Mouse (Mus musculus): ENCODE measurements at regions not wholly inside any gene's neighbourhood (a gene's known extent, or its start where the extent isn't known, plus 50 kb on each side); places are given as distances from the start of the nearest gene placed in this dataset.

DNA sequence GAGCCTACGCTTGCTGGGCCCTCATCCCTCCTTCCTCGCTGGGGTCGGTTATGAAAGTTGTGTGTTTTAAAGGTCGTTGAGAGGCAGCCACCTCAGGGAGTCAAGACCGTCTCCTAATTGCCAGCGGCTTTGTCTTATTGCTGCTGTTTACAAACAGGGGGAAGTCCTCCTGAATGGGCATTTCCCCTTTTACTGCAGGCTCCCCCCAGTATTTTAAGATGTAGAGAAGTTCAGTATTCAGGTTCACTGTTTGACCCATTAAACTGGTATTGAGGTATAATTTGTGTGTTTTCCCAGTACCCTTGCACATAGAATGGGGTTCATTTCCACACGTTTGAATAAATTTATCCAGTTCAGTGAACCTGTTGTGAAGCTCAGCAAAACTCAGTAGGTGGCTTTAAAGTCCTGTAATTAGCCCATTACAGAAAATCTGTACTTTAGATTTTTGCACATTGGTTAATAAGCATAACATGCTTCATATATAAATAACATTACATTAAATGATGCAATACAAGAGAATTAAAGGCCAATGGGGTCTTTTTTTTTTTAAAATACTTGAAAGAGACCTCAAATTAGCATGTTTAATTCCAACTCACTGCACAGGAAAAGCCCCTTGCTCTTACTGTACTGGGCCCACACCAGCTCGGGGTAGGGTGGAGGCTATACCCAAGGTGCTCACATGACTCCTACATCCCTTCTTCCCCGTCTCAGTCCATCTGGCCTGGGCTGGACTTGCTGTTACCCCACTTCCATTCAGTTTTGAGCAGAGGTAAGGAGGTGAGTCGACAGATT, 63.7 kb downstream of the Nkx2-1 start:
- ATAC-seq (replicated peaks in 1 of 2; ENCODE audit: insufficient read depth in 1 of 2, low FRiP score in 2 of 2, low TSS enrichment in 1 of 2, low read depth in 1 of 2, poor library complexity in 2 of 2, severe bottlenecking in 2 of 2), result no peak

DNA sequence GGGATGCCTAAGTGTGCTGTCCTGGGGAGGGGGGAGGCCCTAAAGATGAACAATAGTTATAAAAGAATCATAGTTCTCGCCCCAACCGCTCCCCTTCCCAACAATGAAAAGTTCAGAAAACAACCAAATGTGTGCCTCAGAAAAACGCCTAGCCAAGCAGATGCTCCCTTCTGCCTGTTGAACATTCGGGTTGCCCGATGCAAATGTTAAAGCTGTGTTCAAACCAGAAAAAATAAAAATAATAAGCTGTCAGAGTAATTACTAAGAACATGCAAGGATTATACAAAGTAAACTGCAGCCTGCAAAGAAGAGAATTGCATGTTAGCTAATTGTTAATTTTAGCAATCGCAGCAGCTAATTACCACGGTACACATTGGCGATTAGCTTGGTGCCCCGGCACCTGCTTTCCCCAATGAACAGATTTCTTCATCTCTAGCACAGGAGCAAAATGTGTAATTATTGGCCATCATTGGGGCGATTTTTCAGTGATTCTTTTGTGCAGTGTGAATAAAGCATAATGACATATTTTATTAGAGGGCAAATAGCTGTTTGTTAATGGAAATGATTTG, 65.7 kb downstream of the Nkx2-1 start:
- no peak for ATAC-seq (replicated peaks in 1 of 2; ENCODE audit: insufficient read depth in 1 of 2, low FRiP score in 2 of 2, low TSS enrichment in 1 of 2, low read depth in 1 of 2, poor library complexity in 2 of 2, severe bottlenecking in 2 of 2)

DNA sequence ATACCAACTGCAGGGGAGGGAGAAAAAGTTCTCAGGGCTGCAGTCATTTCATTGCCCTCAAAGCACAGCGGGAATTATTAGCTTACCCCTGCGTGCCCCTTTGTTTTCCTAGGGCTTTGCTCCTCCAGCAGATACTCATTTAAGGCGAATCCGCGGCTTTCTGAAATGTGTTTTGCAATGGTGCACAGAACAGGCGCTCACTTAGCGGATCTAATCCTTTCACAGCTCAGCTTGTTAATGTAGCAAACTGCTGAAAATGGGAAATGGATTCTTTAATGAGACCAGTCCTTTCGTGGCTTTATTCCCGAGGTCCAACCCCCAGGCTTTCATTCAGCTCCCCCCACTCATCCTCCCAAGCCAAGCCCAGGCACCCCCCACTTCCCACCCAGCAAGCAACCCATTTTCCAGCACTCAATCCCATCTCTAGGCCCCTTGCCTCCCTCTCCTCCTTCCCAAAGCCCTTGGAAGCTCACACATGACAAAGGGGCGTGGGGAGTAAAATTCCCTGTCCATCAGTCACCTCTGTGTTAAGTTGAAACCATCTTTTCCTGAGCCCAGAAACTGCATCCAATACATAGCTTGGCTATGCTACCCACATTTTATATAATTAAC, 77.1 kb downstream of the Nkx2-1 start:
- no peak for ATAC-seq (replicated peaks in 1 of 2; ENCODE audit: insufficient read depth in 1 of 2, low FRiP score in 2 of 2, low TSS enrichment in 1 of 2, low read depth in 1 of 2, poor library complexity in 2 of 2, severe bottlenecking in 2 of 2)

DNA sequence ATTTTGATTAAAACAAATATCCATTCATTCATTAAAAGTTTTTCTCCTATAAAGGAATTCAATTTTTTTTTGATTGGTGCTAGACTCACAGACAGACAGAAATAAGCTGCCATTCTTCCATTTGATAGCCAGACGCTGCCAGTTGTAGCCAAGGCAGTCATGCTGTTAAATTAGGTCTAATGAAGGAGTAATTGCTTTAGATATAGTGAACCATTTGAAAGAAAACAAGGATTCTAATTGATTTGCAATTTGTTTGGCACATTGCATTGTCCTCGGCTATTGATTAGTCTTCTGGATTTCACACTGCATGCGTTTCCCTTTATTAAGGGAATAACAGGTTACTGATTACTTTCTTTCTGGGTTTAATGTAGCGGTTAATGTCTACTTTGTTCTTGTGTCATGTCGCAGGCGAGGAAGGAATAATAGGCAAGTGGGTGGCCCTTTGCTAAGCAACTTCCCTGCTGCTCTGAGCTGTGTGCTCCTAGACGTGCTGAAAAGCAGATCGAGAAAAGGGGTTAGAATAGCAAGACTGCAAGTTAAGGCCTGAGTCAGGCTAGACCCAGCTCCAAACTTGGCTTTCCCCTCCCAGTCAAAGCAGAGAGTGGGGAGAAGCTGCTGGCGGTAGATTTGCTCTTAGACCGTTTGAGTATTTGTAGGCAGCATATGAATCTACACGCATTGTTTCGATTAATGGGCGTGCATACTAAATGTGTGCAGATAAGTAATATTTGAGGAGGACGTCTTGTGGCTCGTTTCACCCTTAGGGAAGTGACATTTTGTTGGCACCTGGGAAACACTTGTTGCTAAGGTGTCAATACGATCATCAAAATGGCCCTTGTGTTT, 77.8 kb downstream of the Nkx2-1 start:
- ATAC-seq (replicated peaks in 1 of 2; ENCODE audit: insufficient read depth in 1 of 2, low FRiP score in 2 of 2, low TSS enrichment in 1 of 2, low read depth in 1 of 2, poor library complexity in 2 of 2, severe bottlenecking in 2 of 2), result no peak; a peak in 1 of 4 replicates

DNA sequence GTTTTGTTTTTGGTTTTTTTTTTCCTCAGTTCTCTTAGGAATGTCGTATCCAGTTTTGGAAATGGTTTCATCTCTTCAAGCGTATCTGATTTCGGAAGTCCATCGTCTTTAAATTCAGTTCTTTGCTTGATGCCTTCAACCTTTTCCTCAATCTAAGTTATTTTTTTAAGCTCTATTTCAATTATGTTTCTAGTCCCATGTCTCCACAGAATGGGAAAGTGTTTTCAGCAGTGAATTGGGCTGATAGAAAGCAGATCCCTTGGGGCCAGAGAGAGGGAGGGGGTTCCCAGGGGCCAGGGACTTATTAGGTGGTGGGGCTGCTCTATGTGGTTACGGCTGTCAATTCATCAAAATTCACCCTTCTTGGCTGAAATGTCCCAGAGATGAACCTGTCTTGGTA, 78.8 kb downstream of the Nkx2-1 start:
- ATAC-seq (replicated peaks in 1 of 2; ENCODE audit: insufficient read depth in 1 of 2, low FRiP score in 2 of 2, low TSS enrichment in 1 of 2, low read depth in 1 of 2, poor library complexity in 2 of 2, severe bottlenecking in 2 of 2), result no peak

- no peak for ATAC-seq (replicated peaks in 1 of 2; ENCODE audit: insufficient read depth in 1 of 2, low FRiP score in 2 of 2, low TSS enrichment in 1 of 2, low read depth in 1 of 2, poor library complexity in 2 of 2, severe bottlenecking in 2 of 2)
Measured at GRCm38 (mm10) chr12:56457356-56457755, 79.4 kb downstream of the Nkx2-1 start.

DNA sequence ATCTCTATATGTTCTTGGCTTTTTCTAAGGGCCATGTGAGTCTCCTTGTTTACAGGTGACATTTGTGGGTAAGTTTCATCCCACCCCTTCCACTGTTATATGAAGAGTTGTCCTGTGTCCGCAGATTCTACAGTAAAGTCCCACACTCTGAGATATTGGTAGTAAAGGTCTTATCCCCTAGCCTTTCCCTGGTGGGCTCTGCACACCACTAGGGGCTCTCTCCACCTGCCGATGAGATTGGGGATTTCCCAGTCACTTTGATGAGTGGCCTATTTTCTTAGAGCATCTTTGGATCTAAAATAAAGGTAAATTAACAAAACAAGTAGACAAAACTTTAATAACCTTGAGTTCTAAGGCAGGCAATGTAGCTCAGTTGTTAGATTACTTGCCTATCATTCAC, 86.4 kb downstream of the Nkx2-1 start:
- no peak for ATAC-seq (replicated peaks in 1 of 2; ENCODE audit: insufficient read depth in 1 of 2, low FRiP score in 2 of 2, low TSS enrichment in 1 of 2, low read depth in 1 of 2, poor library complexity in 2 of 2, severe bottlenecking in 2 of 2)

DNA sequence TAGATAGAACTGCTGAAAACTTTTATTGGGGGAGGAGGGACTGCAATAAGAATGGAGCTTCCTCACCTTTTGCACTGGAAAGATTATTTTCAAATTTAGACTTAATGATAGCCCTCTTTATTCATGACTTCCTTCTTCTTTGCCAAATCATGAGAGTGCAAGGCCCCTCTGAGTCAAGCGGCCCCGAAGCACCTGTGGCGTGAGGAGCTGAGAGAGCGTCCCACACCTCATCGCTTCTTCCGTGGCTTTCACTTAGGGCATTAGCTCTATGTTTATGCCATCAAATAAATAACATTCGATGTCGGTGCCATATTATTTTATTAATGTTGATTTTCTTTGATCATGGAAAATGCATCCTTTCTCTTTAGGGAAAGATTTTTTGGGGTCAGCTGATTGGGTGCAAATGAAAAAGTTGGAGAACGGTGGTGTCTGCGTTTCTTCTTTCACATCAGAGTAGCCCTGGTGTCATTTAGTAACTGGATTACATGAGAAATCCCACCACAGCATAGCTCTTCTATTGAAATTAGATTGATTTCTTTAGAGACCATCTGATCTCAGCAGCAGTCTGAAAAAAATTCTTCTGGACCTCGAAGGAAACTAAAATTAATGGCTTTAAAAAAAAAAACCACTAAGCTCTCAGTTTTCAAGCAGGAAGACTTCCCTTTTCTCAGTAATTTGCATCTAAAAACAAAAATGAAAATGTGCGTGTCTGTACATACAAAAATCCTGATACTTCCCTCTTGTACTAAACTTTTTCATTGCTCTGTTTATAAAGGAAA, 87.7 kb downstream of the Nkx2-1 start:
- ATAC-seq (replicated peaks in 1 of 2; ENCODE audit: insufficient read depth in 1 of 2, low FRiP score in 2 of 2, low TSS enrichment in 1 of 2, low read depth in 1 of 2, poor library complexity in 2 of 2, severe bottlenecking in 2 of 2), result peak in 1 of 2 experiments; percentile 53; a peak in 2 of 4 replicates

DNA sequence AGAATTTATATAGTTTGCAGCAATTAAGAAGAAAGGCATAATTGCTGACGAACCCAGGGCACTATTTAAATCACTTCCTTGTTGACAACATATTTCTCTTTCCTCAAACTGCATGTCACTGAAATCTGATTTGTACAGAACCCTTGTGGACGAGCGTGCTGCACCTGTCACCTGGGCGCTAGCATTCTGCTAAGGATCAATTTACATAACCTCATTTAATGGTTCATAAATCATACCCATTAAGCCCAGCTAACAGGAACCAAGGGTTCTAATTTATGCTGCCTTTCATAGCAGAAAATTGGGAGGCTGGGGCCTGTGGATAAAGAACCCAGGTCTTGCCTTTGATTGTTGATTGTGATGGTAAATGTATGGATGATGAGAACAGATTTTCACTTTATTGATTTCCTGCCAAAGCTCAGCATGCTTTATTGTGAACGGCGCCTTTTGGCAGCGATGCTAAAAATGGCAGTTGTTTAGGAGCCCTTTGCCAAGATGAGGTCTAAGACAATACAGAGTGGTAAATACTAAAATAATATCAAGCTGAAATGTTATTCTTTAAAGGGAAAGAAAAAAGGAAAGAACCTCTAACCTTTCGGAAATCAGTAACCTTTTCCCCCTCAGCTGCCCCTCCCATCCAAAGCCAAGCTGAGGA, 95.4 kb downstream of the Nkx2-1 start:
- no peak for ATAC-seq (replicated peaks in 1 of 2; ENCODE audit: insufficient read depth in 1 of 2, low FRiP score in 2 of 2, low TSS enrichment in 1 of 2, low read depth in 1 of 2, poor library complexity in 2 of 2, severe bottlenecking in 2 of 2)

GRCm38 (mm10) chr12:56440068-56440847, 94.6 kb upstream of the Mbip start:
- peak; percentile 73 to 75 for ATAC-seq (replicated peaks in 1 of 2; ENCODE audit: insufficient read depth in 1 of 2, low FRiP score in 2 of 2, low TSS enrichment in 1 of 2, low read depth in 1 of 2, poor library complexity in 2 of 2, severe bottlenecking in 2 of 2)

DNA sequence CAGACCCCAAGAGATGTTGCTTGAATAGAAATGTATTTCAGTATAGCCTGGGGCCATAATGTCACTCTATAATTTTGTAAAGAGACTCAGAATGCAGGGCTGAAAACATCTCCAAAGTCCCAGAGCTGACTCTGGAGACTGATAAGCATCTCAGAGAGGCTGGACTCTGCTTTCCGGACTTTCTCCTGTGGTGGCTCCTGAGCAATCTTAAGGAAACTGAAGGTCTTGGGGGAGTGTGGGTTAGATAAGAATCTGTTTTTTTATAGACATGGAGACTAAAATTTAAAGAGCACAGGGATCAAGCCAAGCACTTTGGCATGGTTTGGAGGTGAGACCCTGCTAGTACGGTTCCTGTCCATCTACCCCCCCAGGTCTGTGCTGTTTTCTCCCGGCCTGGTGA, 92.7 kb upstream of the Mbip start:
- ATAC-seq (replicated peaks in 1 of 2; ENCODE audit: insufficient read depth in 1 of 2, low FRiP score in 2 of 2, low TSS enrichment in 1 of 2, low read depth in 1 of 2, poor library complexity in 2 of 2, severe bottlenecking in 2 of 2), result peak; percentile 32 to 59; a peak in 3 of 4 replicates

DNA sequence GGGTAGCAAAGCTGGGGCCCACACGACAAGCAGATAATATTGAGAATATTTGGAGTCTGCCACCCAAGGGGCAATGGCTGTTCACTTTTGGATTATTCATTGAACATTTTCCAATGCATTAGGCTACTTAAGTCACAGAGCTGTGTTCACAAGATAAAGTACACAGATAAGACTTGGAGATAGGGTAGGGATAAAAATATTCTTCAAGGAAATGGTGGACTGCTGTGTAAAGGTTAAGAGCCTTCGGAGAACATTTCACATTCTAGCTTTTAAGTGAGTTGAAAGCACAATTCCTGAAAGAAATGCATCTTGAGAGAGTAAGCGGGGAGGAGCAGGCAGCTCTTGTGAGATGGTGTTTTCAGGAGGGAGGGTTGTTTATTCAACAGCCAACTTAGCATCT, 92.3 kb upstream of the Mbip start:
- no peak for ATAC-seq (replicated peaks in 1 of 2; ENCODE audit: insufficient read depth in 1 of 2, low FRiP score in 2 of 2, low TSS enrichment in 1 of 2, low read depth in 1 of 2, poor library complexity in 2 of 2, severe bottlenecking in 2 of 2)

- ATAC-seq (replicated peaks in 1 of 2; ENCODE audit: insufficient read depth in 1 of 2, low FRiP score in 2 of 2, low TSS enrichment in 1 of 2, low read depth in 1 of 2, poor library complexity in 2 of 2, severe bottlenecking in 2 of 2), result no peak
Measured at GRCm38 (mm10) chr12:56426681-56427246, 81.1 kb upstream of the Mbip start.

DNA sequence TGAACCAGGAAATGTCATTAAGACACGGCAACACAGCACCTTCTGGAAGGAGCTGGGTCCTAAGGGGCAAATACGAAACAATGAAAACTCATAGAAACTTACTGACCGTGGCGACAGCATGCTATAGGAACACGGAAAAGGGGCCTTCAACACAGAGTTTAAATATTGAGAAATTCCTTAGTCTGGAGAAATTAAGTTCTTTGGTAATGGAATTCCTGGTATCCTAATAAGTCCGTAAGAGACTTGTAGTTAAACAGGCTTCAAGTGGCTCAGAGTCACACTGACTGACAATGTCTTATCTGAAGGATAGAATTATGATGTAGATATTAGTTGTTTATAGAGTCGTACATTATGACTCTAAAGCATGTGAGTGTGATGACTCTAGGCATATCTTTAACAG, 70.4 kb upstream of the Mbip start:
- no peak for ATAC-seq (replicated peaks in 1 of 2; ENCODE audit: insufficient read depth in 1 of 2, low FRiP score in 2 of 2, low TSS enrichment in 1 of 2, low read depth in 1 of 2, poor library complexity in 2 of 2, severe bottlenecking in 2 of 2)

- no peak for ATAC-seq (replicated peaks in 1 of 2; ENCODE audit: insufficient read depth in 1 of 2, low FRiP score in 2 of 2, low TSS enrichment in 1 of 2, low read depth in 1 of 2, poor library complexity in 2 of 2, severe bottlenecking in 2 of 2)
Measured at GRCm38 (mm10) chr12:56414861-56415765, 69.4 kb upstream of the Mbip start.

Measured in hematopoietic stem cell, adult 5-6 weeks (primary cell).